Mouse (Mus musculus): ENCODE results near the gene Rpl13a. TPM values are rescaled to one million over a fixed set of nuclear protein-coding genes. Genes with fewer than 3 reads are reported as not detected.
A peak's percentile ranks its signal among the peaks of the same experiment; 100 is the strongest.

Gene Rpl13a
- polyA plus RNA-seq, 1 experiment from 2014 or later = 1,616 TPM

- H3K9ac ChIP-seq (ENCODE audit: low read depth, low read length) = 0 out of 2 replicates have a peak overlapping the region, but pooled peaks have one; percentile 53
- H3K27me3 ChIP-seq (replicated peaks; ENCODE audit: control insufficient read depth, insufficient read depth, low read length) = no peaks in the 10 kb centered on the region
- peak overlapping the region; percentile 64; the same call in 1 of the 2 replicates for H3K4me3 ChIP-seq (ENCODE audit: low read depth, low read length)
- H3K36me3 ChIP-seq (ENCODE audit: control insufficient read depth, insufficient read depth) = no peaks in the 10 kb centered on the region
- 90% methylated on average over 3 of the region's 3 CpGs for WGBS
- no peak for TF ChIP-seq CTCF (IDR thresholded peaks at IDR 0.05; ENCODE audit: low read depth)
- peak overlapping the region; percentile 85 for H3K4me2 ChIP-seq (replicated peaks; ENCODE audit: low read depth)
- H3K9me3 ChIP-seq (ENCODE audit: control insufficient read depth) = no peaks in the 10 kb centered on the region
- H3K4me1 ChIP-seq (replicated peaks; ENCODE audit: control insufficient read depth, insufficient read depth, low read length) = no peaks in the 10 kb centered on the region
- H3K27ac ChIP-seq (ENCODE audit: low read depth, low read length) = no peak overlapping the region
- ATAC-seq = no peak
These were observed 6.8 kb upstream of the Rpl13a start for GRCm38 (mm10) chr7:45135370-45135769.

DNA sequence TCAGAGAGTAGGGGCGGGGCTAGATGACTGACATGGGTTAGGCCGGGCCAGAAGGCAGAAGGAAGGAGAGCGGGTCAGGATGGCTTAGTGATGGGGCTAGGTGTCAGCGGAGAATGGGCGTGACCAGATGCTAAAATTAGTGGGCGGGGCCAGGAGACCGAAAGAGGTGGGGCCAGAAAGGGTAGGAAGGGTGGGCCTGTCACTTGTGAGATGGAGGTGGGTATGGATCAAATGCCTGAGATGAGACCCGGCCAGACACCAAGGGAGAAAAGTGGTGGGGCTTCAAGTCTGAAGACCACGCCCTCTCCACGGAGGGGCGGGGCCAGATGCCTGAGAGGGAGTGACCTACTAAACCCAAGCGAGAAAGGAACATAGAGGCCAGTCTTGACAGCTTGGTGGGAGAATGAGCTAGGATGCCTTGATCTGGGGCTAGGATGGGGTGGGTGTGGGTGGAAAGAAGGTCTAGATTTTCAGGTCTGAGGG lies 6.0 kb upstream of the Rpl13a start:
- Histone ChIP-seq H3K4me2 (replicated peaks; ENCODE audit: low read depth) (no peak overlapping the region), H3K9ac (ENCODE audit: low read depth, low read length) (no peak overlapping the region), H3K4me1 (replicated peaks; ENCODE audit: control insufficient read depth, insufficient read depth, low read length) (no peaks in the 10 kb centered on the region), H3K4me3 (ENCODE audit: low read depth, low read length) (no peak overlapping the region), H3K27me3 (replicated peaks; ENCODE audit: control insufficient read depth, insufficient read depth, low read length) (no peaks in the 10 kb centered on the region), H3K36me3 (ENCODE audit: control insufficient read depth, insufficient read depth) (no peaks in the 10 kb centered on the region), H3K9me3 (ENCODE audit: control insufficient read depth) (no peaks in the 10 kb centered on the region), H3K27ac (ENCODE audit: low read depth, low read length) (no peak overlapping the region)
- WGBS = 20% methylated on average over 12 of the region's 12 CpGs
- no peak for TF ChIP-seq CTCF (IDR thresholded peaks at IDR 0.05; ENCODE audit: low read depth)
- ATAC-seq = no peak

GRCm38 (mm10) chr7:45133446-45134159 lies 5.0 kb upstream of the Rpl13a start:
- no peak overlapping the region for H3K27ac ChIP-seq (ENCODE audit: low read depth, low read length)
- H3K4me2 ChIP-seq (replicated peaks; ENCODE audit: low read depth) = no peak overlapping the region
- 86% methylated on average over 8 of the region's 8 CpGs for WGBS

GRCm38 (mm10) chr7:45131850-45132249 lies 3.3 kb upstream of the Rpl13a start:
- no peak overlapping the region for H3K9ac ChIP-seq (ENCODE audit: low read depth, low read length)
- H3K4me1 ChIP-seq (replicated peaks; ENCODE audit: control insufficient read depth, insufficient read depth, low read length) = no peaks in the 10 kb centered on the region
- no peak overlapping the region for H3K27ac ChIP-seq (ENCODE audit: low read depth, low read length)
- H3K4me3 ChIP-seq (ENCODE audit: low read depth, low read length) = no peak overlapping the region
- H3K9me3 ChIP-seq (ENCODE audit: control insufficient read depth) = no peaks in the 10 kb centered on the region
- peaks cover 4% of the 10 kb centered on the region for H3K36me3 ChIP-seq (ENCODE audit: control insufficient read depth, insufficient read depth)
- WGBS = 78% methylated on average over 11 of the region's 11 CpGs
- ATAC-seq = no peak
- no peak overlapping the region for H3K4me2 ChIP-seq (replicated peaks; ENCODE audit: low read depth)
- H3K27me3 ChIP-seq (replicated peaks; ENCODE audit: control insufficient read depth, insufficient read depth, low read length) = no peaks in the 10 kb centered on the region
- TF ChIP-seq CTCF (IDR thresholded peaks at IDR 0.05; ENCODE audit: low read depth) = no peak

More at GRCm38 (mm10) chr7:45133446-45134159, 5.0 kb upstream of the Rpl13a start:
- no peak for ATAC-seq
- no peaks in the 10 kb centered on the region for H3K4me1 ChIP-seq (replicated peaks; ENCODE audit: control insufficient read depth, insufficient read depth, low read length)
- no peak overlapping the region for H3K9ac ChIP-seq (ENCODE audit: low read depth, low read length)
- no peak overlapping the region for H3K4me3 ChIP-seq (ENCODE audit: low read depth, low read length)
- H3K36me3 ChIP-seq (ENCODE audit: control insufficient read depth, insufficient read depth) = no peaks in the 10 kb centered on the region
- H3K27me3 ChIP-seq (replicated peaks; ENCODE audit: control insufficient read depth, insufficient read depth, low read length) = no peaks in the 10 kb centered on the region
- no peaks in the 10 kb centered on the region for H3K9me3 ChIP-seq (ENCODE audit: control insufficient read depth)
- TF ChIP-seq CTCF (IDR thresholded peaks at IDR 0.05; ENCODE audit: low read depth) = peak; percentile 56

- Histone ChIP-seq H3K9ac (ENCODE audit: low read depth, low read length) (no peak overlapping the region), H3K4me1 (replicated peaks; ENCODE audit: control insufficient read depth, insufficient read depth, low read length) (0 out of 2 replicates have a peak, but pooled peaks cover 3% of the 10 kb centered on the region), H3K4me3 (ENCODE audit: low read depth, low read length) (peak overlapping the region; percentile 93; the same call in 1 of the 2 replicates), H3K27me3 (replicated peaks; ENCODE audit: control insufficient read depth, insufficient read depth, low read length) (no peaks in the 10 kb centered on the region), H3K27ac (ENCODE audit: low read depth, low read length) (peak overlapping the region; percentile 77; the same call in 1 of the 2 replicates), H3K9me3 (ENCODE audit: control insufficient read depth) (no peaks in the 10 kb centered on the region), H3K36me3 (ENCODE audit: control insufficient read depth, insufficient read depth) (peaks cover 23% of the 10 kb centered on the region), H3K4me2 (replicated peaks; ENCODE audit: low read depth) (peak overlapping the region; percentile 85)
- no peak for ATAC-seq
- WGBS = 68% methylated on average over 15 of the region's 15 CpGs
- no peak for TF ChIP-seq CTCF (IDR thresholded peaks at IDR 0.05; ENCODE audit: low read depth)
These were observed 1.4 kb upstream of the Rpl13a start for GRCm38 (mm10) chr7:45129776-45130512.

DNA sequence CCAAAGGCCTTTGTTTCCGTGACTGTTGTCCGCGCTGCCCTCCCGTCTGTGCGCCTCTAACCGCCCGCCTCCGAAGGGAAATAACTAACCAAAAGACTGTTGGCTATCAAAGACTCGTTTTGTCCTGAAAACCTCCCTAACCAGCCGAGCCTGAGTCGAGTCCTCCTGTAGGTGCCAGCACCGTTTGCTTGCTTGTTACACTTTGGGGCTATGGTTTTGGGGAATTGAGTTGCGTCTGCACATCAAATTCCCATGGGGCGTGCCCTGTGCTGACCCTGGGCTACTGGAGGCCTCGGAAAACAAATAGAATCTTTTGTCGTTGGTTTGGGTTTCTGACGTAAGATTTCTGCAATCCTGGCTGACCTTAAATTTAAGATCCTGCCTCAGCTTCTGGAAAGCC lies 757 bp upstream of the Rpl13a start:
- Histone ChIP-seq H3K4me3 (ENCODE audit: low read depth, low read length) (peak overlapping the region; percentile 93), H3K36me3 (ENCODE audit: control insufficient read depth, insufficient read depth) (peaks cover 23% of the 10 kb centered on the region), H3K27me3 (replicated peaks; ENCODE audit: control insufficient read depth, insufficient read depth, low read length) (no peaks in the 10 kb centered on the region), H3K9me3 (ENCODE audit: control insufficient read depth) (no peaks in the 10 kb centered on the region), H3K9ac (ENCODE audit: low read depth, low read length) (peak overlapping the region; percentile 32; the same call in 1 of the 2 replicates), H3K27ac (ENCODE audit: low read depth, low read length) (peak overlapping the region; percentile 77), H3K4me2 (replicated peaks; ENCODE audit: low read depth) (peak overlapping the region; percentile 85), H3K4me1 (replicated peaks; ENCODE audit: control insufficient read depth, insufficient read depth, low read length) (peaks cover 3% of the 10 kb centered on the region; the same call in 1 of the 2 replicates)
- ATAC-seq = peak; percentile 0; the same call in 1 of the 2 replicates
- TF ChIP-seq CTCF (IDR thresholded peaks at IDR 0.05; ENCODE audit: low read depth) = no peak
- 1% methylated on average over 17 of the region's 17 CpGs for WGBS
